Mouse (Mus musculus) left cerebral cortex, adult 9 months (tissue): ENCODE results near the gene Ccdc103.

Experiments used
- DNase-seq, 2 experiments: peaks; one replicate each; pipeline ENCODE4 v3.0.0; 2022; ENCODE audit warnings: low spot score in 2 of 2

The Ccdc103 gene

DNA sequence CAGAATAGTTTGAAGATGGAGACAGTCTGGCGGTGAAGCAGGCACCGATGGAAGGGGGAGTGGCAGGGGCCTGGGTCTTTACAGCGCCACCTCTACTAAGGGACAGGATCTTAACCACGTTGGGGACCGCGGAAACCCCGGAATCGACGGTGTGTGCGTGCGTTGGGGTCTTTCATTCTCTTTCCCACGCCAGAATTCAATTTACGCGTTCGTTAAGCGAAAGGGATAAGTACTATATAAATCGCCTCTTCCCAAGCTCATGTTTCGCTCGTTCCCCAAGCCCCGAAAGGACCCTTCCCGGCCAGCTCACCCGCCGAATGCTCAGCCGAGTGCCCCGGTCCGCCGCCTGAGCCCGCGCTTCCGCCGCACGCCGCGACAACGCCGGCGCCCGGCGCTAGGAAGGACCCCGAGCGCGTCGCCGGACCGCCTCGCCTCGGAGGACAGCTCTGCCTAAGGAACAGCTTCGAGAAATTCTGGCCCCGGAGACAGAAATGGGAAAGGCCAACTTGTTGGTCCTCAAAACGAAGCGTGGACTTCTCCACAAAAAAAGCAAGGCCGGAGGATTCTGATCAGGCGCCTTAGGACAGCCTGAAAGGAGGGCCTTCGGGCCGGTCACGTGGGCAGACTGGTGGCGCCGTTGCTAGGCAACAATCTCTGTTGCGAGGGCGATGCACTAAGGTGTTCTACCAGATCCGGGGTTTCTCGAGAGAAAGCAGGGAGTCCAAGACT, at the start of gene Ccdc103, which contains the start of gene Eftud2:
Ccdc103 (plus strand) TSS at position 620 of the 729 bp plus-strand sequence.
Eftud2 (minus strand) TSS at position 401 of the 729 bp plus-strand sequence.
- DNase-seq = peak; percentile 85 to 96

DNA sequence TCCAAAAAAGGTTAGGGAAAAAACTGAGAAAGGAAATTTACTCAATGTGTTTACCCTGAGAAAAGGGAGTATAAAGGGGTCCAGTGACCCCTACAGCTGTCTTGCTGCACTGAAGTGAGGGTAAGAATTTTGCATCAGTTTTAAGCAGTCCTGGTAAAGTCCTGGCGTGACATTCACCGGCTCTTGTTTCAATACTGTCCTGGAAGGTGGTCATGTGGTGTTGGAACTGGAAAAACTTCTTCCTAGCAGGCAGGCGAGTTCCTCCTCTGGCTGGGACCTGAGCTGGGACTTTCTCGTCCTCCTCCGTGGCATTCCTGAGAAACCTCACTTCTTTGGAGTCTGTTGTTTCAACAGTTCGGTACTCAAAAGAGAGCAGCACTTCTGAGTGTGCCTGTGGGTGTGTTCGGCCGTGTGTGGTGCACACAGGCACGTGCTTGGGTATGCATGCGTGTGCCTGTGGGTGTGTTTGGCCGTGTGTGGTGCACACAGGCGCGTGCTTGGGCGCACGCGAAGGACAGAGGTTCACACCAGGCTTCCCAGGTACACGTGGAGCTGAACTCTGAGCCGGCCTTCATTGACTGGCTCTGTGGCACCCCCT, 48.2 kb upstream of the Ccdc103 start:
- DNase-seq = no peak

DNA sequence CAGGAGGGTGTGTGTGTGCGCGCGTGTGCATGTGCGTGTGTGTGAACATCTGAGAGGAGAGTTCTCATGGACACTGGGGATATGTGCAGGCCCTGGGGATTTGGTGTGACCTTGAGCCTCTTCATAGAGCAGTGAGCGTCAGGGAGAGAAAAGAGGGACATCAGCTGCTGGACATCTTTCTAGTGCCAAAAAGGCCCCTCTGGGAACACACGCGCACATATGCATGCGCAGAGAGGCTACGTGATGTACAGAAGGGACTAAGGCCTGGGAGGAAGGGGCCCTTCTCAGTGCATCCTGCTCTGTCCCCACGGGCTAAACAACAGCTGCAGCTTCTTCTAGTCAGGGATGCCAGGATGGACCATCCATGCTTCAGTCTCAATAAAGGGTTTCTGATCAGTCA, 46.8 kb upstream of the Ccdc103 start:
- no peak for DNase-seq

DNA sequence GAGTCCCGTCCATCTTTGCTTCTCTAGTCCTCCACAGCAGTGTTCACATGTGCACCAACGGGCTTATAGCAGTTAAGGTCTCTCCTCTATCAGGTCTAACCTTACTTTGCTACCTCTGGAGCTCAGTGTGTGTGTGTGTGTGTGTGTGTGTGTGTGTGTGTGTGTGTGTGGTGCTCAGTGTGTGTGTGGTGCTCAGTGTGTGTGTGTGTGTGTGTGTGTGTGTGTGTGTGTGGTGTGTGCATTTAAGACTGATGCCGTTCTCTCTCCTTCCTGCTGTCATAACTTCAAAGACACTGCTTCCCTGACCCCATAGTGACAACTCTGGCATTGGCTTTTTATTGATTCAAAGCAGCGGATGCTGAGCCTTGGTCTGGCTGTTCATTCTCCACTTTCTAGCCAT, 45.5 kb upstream of the Ccdc103 start, which contains the start of gene Higd1b:
Higd1b (plus strand) TSS at position 301 of the 400 bp plus-strand sequence.
- DNase-seq = no peak

DNA sequence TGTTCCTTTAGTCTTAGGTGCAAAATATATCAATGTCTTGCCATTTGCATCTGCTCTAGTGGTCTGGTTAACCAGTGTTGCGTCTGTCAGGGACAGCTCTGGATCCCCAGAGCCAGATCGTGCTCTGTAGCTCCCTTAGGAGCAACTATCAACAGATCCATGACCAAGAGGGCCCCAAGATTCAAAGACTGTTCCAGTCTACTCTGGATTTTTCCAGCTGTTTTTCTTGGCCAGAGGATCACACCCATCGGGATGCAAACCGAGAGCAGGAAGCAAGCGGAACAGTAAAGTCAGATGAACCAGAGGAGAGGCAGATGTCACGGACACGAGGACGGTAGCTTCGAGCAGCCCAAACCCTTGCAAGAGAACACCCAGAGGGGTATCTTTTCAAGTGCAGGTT, 44.9 kb upstream of the Ccdc103 start:
- DNase-seq = no peak

DNA sequence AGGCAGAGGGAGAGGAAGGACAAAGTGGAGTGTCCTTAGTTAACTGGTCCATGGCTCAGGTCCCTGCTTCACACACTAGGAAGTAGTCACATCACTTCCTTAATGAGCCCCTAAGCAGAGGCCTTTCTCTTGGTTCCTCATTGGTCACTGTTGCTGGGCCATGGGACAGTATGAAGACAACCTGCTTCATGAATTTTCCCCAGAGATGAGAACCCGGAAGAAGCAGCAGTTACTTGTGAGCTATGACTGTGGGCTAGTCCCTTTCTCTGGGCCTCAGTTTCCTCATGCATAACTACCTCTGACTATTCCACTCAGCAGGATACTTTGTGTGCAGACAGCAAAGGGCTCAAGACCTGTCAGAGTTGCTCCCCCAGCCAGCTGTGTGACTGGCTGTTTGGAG, 43.6 kb upstream of the Ccdc103 start:
- no peak for DNase-seq

DNA sequence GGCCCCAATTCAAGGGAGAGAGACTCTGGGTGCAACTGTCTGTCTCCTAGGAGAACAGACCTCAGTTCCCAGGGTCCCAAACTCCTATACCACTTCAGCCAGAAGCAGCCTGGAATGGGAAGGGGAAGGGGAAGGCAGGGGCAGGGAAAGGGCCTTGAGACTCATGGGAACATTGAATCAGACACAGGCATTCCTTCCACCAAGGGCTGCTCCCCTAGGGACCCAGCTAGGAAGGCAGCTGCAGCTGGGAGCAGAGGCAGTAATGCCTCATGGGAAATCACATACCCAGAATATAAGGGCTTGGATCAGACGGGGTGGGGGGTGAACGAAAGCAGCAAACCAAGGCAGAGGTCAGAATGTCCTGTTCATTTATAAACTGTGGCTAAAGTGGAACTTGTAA, 42.9 kb upstream of the Ccdc103 start:
- DNase-seq = no peak

DNA sequence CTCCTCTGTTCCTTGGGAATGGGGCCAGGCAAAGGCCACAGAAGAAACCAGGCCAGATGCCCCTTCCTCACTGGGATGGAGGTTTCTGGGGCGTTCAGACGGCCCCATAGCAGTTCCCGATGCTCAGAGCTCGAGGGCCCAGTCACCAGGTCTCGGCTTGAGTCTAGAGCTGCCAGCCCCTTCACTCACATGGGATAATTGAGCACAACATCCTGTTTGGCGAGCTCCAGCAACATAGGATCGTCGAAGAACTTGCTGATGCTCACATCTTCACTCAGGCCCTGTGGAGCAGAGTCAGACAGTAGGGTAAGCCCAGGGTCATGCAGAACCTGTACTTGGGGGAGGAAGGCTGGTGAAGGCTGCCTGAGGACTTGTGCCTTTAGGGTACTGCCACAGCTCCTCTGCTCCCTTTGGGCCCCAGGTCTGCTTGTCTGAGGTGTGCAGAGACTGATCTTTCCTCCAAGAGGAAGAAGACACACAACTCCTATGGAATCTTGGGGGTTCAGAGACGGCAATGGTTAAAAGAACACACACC, 42.3 kb upstream of the Ccdc103 start:
- no peak for DNase-seq

DNA sequence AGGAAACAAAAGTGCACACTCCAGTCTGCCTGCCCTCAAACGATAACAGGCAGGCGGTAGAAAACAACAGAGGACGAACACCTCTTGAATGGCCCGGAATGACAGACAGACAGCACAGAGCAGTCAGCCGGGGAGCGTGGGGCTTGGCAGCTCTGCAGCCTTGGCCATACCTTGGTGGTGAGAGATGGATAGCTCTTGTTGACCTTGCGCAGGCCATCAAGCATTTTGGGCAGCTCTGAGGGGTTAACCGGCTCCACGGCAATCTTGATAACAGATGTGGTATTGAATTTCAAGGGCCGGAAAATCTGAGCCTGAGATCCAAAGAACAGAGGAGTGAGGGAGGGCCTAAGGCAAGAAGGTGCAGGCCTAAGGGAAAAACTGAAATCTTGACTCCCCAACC, 35.1 kb upstream of the Ccdc103 start:
- no peak for DNase-seq

DNA sequence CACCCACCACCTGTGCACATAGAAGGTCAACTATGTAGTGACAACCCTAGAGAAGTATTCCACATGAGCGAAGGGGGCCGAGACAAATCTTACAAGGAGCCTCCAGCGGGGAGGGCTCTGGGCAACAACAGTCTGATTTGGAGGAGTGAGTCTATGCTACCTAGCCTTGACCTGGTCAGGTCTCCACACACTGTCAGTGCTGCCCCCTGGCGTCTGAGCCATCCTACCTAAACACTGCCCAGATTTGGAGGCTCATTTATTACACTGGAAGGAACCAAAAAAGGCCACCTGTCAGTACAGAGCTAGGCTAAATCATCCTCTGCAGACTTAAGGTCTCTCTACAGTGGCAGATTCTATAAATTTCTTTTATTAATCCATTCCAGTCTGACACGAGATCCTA, 29.1 kb upstream of the Ccdc103 start:
- DNase-seq = peak in 1 of 2 experiments; percentile 38

DNA sequence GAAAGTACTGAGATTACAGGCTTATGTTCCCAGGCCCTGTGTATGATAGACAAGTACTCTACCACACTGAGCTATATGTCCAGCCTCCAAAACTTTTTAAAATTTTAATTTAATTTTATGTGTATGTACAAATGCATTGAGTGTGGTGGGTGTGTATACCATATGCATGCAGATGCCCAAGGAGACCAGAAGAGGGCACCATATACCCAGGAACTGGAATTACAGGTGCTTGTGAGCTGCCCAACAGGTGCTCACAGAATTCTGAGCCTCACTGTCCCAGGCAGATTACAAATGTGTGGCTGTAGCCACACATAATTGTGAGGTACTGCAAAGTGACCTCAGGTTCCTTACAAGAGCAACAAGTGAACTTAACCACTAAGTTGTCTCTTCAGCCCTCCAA, 27.2 kb upstream of the Ccdc103 start:
- no peak for DNase-seq

DNA sequence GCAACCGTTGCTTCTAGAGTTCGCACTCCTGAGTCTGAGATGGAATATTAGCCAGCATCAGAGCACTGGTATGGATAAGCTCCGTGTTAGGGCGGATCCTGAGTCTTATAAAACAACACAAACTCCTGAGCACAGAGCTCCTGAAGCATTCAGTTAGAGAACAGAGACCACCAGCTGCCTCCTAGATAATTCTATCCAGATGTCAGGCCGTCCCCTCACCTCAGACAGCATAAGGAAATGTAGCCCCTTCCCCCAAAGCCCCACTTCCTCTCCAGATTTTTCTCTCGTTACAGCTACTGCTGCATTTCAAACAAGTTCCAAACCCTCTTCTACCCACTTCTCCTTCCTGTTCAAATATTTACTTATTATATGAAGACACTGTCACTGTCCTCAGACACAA, 25.1 kb upstream of the Ccdc103 start:
- no peak for DNase-seq

DNA sequence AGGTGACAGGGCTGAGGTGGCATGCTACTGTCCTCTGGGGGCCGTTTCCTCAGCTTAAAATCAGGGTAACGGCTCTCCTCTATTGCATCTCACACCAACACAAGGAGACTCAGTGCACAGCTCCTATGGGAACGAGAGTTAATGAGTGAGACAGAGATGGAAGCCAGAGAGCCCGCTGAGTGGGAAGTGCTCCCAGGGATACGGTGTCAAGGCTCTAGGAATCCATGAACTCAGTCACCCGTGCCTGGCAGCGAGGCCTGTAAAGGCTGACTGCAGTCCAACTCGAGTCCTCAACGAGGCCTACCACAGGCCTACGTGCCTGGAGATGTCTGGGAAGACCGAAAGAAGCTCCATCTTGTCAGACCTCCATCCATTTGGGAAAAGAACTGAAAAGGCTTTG, 22.1 kb upstream of the Ccdc103 start:
- DNase-seq = no peak

DNA sequence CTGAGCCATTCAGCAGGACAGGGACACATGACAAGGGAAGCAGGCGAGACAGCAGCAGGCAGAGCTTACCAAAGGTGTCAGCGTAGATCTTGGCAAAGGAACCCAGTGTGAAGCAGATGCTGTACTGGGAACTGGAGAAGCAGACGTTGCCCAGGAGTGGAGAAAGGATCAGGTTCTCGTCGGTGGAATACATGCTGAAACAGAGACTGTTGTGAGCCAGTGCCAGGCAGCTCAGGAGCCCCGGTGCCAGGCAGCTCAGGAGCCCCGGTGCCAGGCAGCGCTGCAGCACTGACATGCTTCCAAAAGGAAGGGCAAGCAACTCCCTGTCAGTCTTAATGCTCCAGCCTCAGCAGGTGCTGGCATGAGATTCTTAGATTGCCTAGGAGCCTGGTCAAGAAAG, 21.1 kb upstream of the Ccdc103 start:
- peak in 1 of 2 experiments; percentile 63 for DNase-seq

DNA sequence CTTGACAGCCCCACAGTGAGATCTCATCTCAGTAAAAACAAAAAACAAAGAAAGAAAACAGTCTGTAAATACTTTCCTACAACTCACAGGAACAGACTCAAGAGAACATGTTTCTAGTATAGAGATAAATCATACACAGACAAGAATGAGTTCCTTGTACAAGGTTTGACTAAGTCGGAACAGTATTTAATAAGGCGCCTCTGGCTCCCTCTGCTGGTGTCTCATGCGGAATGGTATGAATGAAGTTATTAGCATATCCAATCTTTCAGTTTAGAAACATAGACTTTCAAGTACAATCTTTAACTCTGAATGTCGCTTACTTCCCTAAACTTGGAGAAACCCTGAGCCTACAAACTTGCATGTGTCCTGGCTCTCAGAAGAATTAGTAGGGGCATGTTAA, 16.7 kb upstream of the Ccdc103 start:
- peak in 1 of 2 experiments; percentile 76 for DNase-seq

DNA sequence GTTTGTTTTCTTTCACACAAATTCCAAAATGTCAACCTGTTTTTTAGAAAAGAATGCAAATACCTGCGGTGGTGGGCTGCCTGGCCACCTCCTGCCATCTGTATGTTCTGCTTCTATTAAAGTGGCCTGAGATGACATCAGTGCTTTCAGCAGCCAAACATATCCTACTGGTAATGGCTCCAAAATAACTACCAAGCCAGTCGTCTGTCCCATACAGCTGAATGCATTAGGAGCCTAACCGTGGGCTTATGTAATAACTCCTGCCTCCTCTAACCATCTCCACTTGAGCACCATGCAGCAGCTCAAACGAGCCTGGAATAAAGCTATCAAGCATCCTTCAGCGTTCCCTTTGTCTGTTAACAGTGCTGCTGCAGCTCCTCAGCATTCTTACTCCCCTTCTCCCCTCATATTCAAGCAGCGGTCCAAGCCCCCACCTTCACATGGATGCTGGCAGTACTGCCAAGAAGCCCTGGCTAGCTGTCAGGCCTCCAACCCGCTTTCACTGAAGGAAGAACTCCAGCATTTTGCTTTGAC, 6.1 kb upstream of the Ccdc103 start:
- DNase-seq = peak; percentile 71 to 83

DNA sequence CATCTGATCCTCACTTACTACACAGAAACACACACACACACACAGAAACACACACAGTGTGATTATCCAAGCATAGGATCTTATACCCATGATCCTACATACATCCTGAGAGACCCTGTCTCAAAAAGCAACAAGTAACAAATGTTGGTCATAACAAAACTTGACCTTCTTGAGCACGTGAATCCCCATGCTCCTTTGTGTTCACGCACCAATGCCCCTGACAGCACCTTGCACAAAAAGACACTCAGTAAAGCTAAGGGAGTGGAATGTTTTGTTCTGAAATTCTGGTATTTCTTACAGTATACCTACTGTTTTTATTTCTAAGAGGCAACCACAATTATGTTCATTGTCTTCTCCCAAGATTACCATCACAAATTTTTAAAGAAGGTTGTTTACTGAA, 1.4 kb upstream of the Ccdc103 start:
- DNase-seq = no peak

DNA sequence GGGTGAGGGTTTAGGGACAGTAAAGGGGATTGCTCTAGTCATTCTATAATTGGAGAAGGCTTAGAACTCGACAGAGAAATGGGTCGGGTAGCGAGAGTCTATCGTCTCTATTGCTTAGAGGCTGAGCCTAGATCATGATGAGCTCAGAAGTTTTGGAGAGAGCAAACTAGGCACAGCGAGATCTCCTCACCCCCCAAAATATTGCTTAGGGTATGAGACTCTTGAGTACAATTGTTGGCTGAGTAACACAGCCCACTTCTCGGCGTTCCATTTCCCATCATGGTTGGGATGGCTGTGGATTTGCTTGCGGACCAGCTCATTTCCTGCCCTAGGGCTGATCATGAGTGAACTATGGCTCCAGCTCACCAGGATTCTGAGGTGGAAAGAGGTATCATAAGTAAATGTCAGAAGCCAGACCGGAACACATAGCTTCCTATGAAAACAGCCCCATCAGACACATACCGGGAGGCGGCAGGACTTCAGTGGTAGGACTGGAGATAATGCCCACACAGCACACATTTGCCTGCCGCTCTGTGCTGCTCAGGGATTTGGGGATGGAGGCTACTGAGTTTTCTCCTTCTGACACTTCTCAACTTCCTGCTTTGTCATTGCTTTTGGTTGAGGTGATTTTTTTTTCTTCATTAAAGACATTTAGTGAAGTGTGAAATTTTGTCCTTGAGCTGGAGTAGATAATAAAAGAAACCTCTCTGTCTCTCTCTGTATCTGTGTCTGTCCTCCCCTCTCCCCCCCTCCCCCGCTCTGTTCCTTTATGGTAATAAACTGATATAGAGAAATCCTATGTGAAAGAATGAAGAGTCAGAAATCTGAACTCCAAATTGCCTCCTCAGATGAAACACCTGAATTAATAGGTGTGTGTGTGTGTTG, 552 bp downstream of the Ccdc103 start:
- DNase-seq = no peak

DNA sequence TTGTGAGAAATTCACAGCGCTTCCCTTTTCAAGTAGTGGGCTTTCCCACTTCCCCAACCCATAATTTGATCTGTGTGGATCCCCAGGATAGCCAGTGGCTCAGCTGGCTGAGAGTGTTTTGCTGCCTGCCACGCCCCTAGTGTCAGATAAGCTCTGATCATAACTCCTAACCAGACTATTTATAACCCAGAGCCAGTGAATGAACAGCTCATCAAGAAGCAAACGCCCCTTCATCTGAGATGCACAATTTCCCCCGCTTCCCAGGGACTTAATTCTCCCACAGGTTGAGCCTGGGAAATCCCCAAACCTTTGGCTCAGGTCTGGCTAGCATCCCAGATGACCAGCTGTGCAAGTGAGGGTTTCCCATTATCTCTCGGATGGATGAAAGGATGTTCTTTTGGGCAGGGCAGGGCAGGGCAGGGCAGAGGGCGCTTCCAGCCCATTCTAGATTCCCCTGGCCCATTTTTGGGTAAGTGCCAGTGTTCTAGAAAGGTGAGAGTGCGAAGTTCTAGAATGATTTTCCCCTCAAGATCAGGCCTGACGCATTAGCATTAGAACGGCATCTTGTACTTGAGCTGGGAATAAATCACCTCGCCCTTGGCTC, 3.7 kb downstream of the Ccdc103 start, which contains the start of gene Fam187a:
Fam187a (plus strand) TSS at position 554 of the 604 bp plus-strand sequence.
- DNase-seq = no peak

DNA sequence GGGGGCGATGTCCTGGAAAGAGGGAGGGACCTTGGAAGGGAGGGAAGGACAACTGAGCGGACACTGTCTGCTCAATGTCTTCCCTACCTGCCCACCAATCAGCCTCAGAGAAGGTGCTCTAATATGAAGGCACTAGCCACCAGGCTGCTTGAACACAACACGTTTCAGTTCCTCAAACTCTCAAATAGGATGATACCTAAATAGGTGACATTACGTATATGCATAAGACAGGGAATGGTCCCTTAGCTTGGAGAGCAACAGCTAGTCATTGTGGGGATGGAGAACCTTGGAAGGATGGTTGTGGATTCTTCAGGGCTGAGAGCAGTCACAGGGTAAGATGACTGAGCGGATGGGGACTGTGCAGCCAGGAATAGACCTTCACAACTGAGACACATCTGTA, 6.4 kb downstream of the Ccdc103 start:
- DNase-seq = no peak

DNA sequence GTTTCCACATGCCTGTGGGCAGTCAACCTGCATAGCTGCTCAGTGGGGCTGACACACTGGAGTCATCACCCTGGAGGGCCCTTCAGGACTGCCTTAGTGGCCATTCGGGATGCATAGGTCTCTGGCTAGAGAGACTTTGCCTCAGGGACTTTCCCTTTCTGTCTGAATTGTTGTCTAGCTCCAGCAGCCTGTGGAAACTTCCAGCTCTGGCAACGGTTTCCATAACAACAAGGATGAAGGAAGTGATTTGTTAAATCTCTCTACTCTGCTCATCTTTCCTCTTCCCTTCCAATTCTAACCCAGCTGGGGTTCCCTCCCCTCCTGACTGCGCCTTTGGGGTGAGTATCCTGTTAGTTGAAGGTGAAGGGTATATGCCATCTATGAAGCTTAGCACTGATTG, 7.1 kb downstream of the Ccdc103 start:
- DNase-seq = peak in 1 of 2 experiments; percentile 63
